In genomic region chr15:78773290-78773729, GRCm38 (mm10) we compare ENCODE assay signal across 8 mouse cellular contexts. TPM values are rescaled to one million over a fixed set of nuclear protein-coding genes. Genes with fewer than 3 reads are reported as not detected.
DNase-seq lines count a peak whose midpoint lies in the region; ATAC-seq lines count a peak whose summit lies in the region.

Gene Mfng (minus strand): TSS chr15:78773475.

- peak; percentile 59 for ATAC-seq in hindbrain, embryonic 14.5 days (ENCODE audit: low FRiP score)
- peak; percentile 95 for ATAC-seq in megakaryocyte-erythroid progenitor cell, adult 5-6 weeks (replicated peaks; ENCODE audit: low FRiP score, low TSS enrichment, poor library complexity, severe bottlenecking)

- 0% methylated on average over 11 of the region's 11 CpGs for WGBS in hindbrain, embryonic 14.5 days

- no peaks in the 10 kb centered on the region for H3K36me3 ChIP-seq in hindbrain, embryonic 14.5 days (replicated peaks; ENCODE audit: control insufficient read depth, insufficient read depth)

- no peaks in the 10 kb centered on the region for H3K27me3 ChIP-seq in hindbrain, embryonic 14.5 days (ENCODE audit: control insufficient read depth, insufficient read depth, low read length)

- intact Hi-C loops in left cerebral cortex, postnatal 4 days (cut with DNase I): no loop called here

- peak within 1 kb of the TSS; percentile 61 for H3K27ac ChIP-seq in hindbrain, embryonic 14.5 days

- peaks cover 23% of the 10 kb centered on the region for H3K4me1 ChIP-seq in hindbrain, embryonic 14.5 days (replicated peaks; ENCODE audit: control insufficient read depth, insufficient read depth, low read length)

- DNase-seq in T-cell, adult 2 months (ENCODE audit: low spot score): peak; percentile 87
- peak; percentile 71 for DNase-seq in c-Kit-positive CD71-positive TER-119-positive erythroid progenitor cells, embryonic 14.5 days (ENCODE audit: low spot score)
- peak; percentile 54 to 72 for DNase-seq in gastrocnemius, adult 8-10 months (ENCODE audit: low spot score in 2 of 2)
- DNase-seq in hindbrain, embryonic 14.5 days (ENCODE audit: low spot score): peak; percentile 53
- DNase-seq in left cerebral cortex, postnatal 4 days: peak; percentile 89
- DNase-seq in right cerebral cortex, postnatal 4 days: peak; percentile 42
- DNase-seq in urinary bladder, adult 18-20 months (ENCODE audit: low spot score in 2 of 2): no peak

- H3K4me2 ChIP-seq in hindbrain, embryonic 14.5 days (replicated peaks): peak within 1 kb of the TSS; percentile 45

- H3K4me3 ChIP-seq in hindbrain, embryonic 14.5 days (replicated peaks; ENCODE audit: low read length): peak within 1 kb of the TSS; percentile 24

- H3K9me3 ChIP-seq in hindbrain, embryonic 14.5 days (ENCODE audit: control insufficient read depth, low read length): no peaks in the 10 kb centered on the region

- peak within 1 kb of the TSS; percentile 46 for H3K9ac ChIP-seq in hindbrain, embryonic 14.5 days

RNA-seq across cellular contexts. Expression of gene Mfng, which starts in this region (rescaled TPM):
- 1 to 10 TPM; 2.3 to 3.6 (median 2.7) TPM for total RNA-seq in gastrocnemius, adult 8-10 months (2022)
- 11.7 and 12.5 TPM in 2 replicates for polyA plus RNA-seq in hindbrain, embryonic 14.5 days (2014; fragmentation: Nextera tagmentation; extraction: Ambion mirVana)
- 1 to 10 TPM; 7.3 to 7.7 TPM for total RNA-seq in left cerebral cortex, postnatal 4 days (2021)
- 15.0 and 21.8 TPM in 2 replicates for total RNA-seq in megakaryocyte-erythroid progenitor cell, adult 5-6 weeks (2014; fragmentation: Nextera tagmentation)
- total RNA-seq in megakaryocyte-erythroid progenitor cell, adult 5-6 weeks (2017): 4.6 and 5.1 TPM in 2 replicates

Comparison
In these comparisons a context has a peak if more than half of its experiments do, and no peak if none do; other contexts are left out.
1. DNase-seq: peak in T-cell, adult 2 months (single experiment), c-Kit-positive CD71-positive TER-119-positive erythroid progenitor cells, embryonic 14.5 days (single experiment), gastrocnemius, adult 8-10 months (2 of 2), hindbrain, embryonic 14.5 days (single experiment), left cerebral cortex, postnatal 4 days (single experiment) and right cerebral cortex, postnatal 4 days (single experiment); none in urinary bladder, adult 18-20 months (0 of 2).